Mouse (Mus musculus): ENCODE results near the gene Tgm7.

GRCm38 (mm10) chr2:121089751-121090150 lies 19.8 kb downstream of the Tgm7 start:
- TF ChIP-seq CTCF (IDR thresholded peaks at IDR 0.05; ENCODE audit: borderline replicate concordance, extremely low read depth, insufficient read depth, insufficient read length), result no peak
- TF ChIP-seq POLR2A (IDR thresholded peaks at IDR 0.05; ENCODE audit: borderline replicate concordance, extremely low read depth, insufficient read depth, insufficient read length, poor library complexity, severe bottlenecking), result no peak
